Mouse (Mus musculus): Measurements from ENCODE around the gene Tpmt.

Tpmt gene

GRCm38 (mm10) chr13:46975930-46976329, 68.6 kb downstream of the Tpmt start:
- no peak for DNase-seq

GRCm38 (mm10) chr13:46975031-46975551, 69.4 kb downstream of the Tpmt start:
- DNase-seq = no peak

All from cerebellum, adult 8-10 months (tissue).